Mouse (Mus musculus): ENCODE results near the gene Ptpn12. TPM values are rescaled to one million over a fixed set of nuclear protein-coding genes. Genes with fewer than 3 reads are reported as not detected.

Ptpn12 gene
- total RNA-seq (2021), result 10 to 100 TPM; 33.5 to 35.2 TPM
- long read RNA-seq, experiment 1, transcript Ptpn12-201 (18 exons, 3,280 nt), result major isoform, 5 of 10 reads
- long read RNA-seq, experiment 1, partial matches to known transcripts, result 2 of 10 reads
- long read RNA-seq, experiment 1, other reads (novel, unspliced or antisense), result 3 of 10 reads
- long read RNA-seq, experiment 2, transcript Ptpn12-201 (18 exons, 3,280 nt), result major isoform, 6 of 13 reads
- long read RNA-seq, experiment 2, partial matches to known transcripts, result 2 of 13 reads
- long read RNA-seq, experiment 2, other reads (novel, unspliced or antisense), result 5 of 13 reads

DNA sequence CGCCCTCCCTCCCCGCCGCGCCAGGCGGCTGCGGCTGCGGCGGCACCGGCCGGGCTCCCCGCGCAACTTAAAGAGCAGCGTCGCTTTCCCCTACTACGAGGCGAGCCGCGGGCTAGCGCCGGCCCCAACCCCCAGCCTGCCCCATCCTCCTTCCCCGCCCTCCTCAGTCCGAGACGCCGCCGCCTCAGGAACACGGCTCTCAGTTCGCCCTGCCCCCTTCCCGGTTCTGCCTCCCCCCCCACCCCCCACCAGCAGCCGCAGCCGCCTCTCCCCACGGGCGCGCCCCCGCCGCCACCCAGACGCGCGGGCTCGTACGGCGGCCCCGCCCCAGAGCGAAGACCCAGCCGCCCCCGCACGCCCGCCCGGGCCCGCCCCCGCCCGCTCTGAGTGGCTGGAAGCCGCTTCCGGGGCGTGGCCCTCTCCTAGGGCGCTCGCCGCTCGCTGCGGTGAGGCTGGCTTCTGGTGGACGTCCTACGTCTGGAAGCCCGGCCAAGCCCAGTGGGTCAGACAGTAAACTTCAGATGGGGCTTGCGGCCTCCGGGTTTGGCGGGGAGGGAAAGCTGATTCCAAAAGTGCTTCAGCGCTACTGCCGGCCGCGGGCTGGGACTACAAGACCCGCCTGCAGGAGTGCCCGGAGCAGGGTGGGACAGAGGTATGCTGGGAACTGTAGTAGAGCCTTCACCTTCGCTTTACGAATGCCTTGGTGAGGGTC lies at the start of gene Ptpn12:
Gene Ptpn12, minus strand, starts transcription at position 92 of the 712 bp plus-strand sequence.
- intact Hi-C loops (cut with DNase I), result loop anchor here (5.0 to 10.0 kb wide), 3 partner anchors 34 to 199 kb away; no protein-coding TSS in a partner anchor
- peak; percentile 94 to 96 for DNase-seq (ENCODE audit: low spot score in 2 of 2)

- intact Hi-C loops (cut with DNase I), result no loop called here
- no peak for DNase-seq (ENCODE audit: low spot score in 2 of 2)
Observed at GRCm38 (mm10) chr5:21091179-21091578, 35.5 kb upstream of the Ptpn12 start.

- no peak for DNase-seq (ENCODE audit: low spot score in 2 of 2)
- intact Hi-C loops (cut with DNase I), result loop anchor here (5.0 to 10.0 kb wide), 3 partner anchors 35 to 198 kb away; no protein-coding TSS in a partner anchor
Observed at GRCm38 (mm10) chr5:21057217-21057616, 1.5 kb upstream of the Ptpn12 start.

DNA sequence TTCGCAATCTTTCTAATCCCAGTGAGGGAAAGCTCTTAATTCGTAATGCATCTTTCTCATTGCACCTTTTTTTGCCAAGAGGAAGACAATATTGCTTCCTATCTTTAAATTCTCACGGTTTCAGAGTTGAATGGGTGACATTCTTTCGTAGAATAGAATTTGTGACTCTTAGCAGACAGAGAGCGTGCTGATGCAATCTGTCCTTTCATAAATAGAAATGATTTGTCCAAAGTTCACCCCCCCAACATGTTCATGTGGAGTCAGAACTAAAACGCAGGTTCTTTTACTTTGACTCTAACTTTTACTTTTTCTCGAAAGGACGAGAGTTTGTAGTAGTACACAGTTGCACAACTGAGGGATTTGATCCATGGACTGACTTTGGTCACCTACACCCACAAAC lies 884 bp upstream of the Ptpn12 start:
- intact Hi-C loops (cut with DNase I), result loop anchor here (5.0 to 10.0 kb wide), 3 partner anchors 34 to 198 kb away; no protein-coding TSS in a partner anchor
- no peak for DNase-seq (ENCODE audit: low spot score in 2 of 2)

DNA sequence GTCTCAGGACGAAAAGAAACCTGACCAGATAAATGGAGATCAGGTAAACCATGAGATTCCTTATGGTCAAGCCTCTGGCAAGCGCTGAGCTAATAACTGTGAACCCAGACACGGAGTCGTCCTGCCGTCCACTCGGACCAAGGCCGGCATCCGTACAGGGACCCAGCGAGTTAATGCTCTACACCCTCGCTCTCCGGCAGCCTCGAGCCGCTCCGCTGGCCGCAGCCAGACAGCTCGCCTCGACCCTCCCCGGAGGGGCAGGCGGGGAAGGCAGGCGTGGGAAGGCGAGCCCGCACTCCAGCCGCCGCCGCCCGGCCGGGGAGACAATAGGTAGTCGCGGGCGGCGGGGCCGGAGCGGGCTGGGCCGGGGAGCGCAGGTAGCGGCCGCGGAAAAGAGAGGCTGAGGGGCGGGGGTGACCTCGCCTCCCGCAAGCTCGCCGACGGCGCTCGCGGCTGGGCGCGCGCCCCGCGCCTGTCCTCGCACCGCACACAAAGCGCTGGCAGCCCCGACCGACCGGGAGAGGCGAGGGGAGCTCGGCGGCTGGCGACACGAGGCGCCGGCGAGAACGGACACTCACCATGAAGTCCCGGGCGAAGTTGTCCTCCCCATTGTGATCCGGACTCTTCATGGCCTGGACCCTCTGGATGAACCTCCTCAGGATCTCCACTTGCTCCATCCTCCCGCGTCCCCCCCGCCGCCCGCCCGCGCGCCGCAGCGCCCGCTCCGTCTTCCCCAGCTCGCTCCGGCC lies 466 bp downstream of the Ptpn12 start:
- intact Hi-C loops (cut with DNase I), result loop anchor here (5.0 to 10.0 kb wide), 3 partner anchors 33 to 200 kb away; no protein-coding TSS in a partner anchor
- peak in 1 of 2 experiments; percentile 35 for DNase-seq (ENCODE audit: low spot score in 2 of 2)

DNA sequence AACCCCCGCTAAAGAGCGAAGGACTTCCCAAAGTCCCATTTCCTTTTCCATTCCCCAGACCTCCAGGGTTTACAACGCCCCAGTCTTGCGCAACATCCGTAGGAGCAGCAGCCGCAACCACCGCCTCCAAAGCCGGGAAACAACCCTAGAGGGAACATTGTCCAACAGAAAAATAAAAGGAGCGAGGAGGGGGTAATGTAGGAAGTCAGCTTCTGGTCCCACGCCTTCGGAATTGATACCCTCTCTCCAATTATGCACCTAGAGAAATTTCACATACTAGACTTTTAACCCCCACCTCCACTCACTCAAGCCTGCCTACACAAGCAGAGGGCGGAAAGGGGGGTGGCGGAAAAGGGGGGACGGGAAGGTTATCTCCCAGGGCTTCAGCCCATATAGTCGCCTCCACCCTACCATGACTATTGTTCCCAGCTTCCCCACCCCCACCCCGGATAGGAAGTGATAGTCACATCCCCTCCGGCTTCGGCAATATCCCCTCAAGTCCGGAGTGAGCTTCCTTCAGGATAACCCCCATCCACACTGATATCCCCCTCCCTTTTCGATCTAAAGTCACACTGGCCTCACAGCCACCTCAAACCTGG lies 1.1 kb downstream of the Ptpn12 start:
- intact Hi-C loops (cut with DNase I), result loop anchor here (5.0 to 10.0 kb wide), 3 partner anchors 32 to 200 kb away; no protein-coding TSS in a partner anchor
- peak in 1 of 2 experiments; percentile 60 for DNase-seq (ENCODE audit: low spot score in 2 of 2)

- intact Hi-C loops (cut with DNase I), result loop anchor here (10.0 kb wide), 1 partner anchor 201 kb away; no protein-coding TSS in a partner anchor
- no peak for DNase-seq (ENCODE audit: low spot score in 2 of 2)
Observed at GRCm38 (mm10) chr5:21053571-21054307, 2.0 kb downstream of the Ptpn12 start.

- DNase-seq (ENCODE audit: low spot score in 2 of 2), result no peak
- intact Hi-C loops (cut with DNase I), result loop anchor here (10.0 kb wide), 1 partner anchor 202 kb away; no protein-coding TSS in a partner anchor
Observed at GRCm38 (mm10) chr5:21052521-21052920, 3.2 kb downstream of the Ptpn12 start.

DNA sequence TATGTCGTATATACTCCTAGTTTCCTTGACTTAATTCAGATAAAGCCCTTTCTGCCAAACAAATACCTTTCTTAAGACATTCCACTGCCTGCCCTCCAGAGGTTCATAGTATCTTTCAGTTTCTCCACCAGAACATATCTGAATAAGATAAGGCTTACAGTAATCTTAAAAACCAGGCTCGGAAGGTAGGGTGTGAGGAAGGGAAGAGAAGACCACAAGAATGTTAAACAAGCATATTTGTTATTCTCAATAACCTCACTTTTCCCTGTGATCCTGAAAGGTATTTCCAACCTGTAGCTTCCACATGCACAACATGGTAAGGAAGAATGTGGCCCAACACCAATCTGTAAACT lies 5.0 kb downstream of the Ptpn12 start:
- no peak for DNase-seq (ENCODE audit: low spot score in 2 of 2)
- intact Hi-C loops (cut with DNase I), result loop anchor here (10.0 kb wide), 1 partner anchor 204 kb away; no protein-coding TSS in a partner anchor

GRCm38 (mm10) chr5:21050061-21050769 lies 5.5 kb downstream of the Ptpn12 start:
- DNase-seq (ENCODE audit: low spot score in 2 of 2), result no peak

GRCm38 (mm10) chr5:21049006-21049405 lies 6.7 kb downstream of the Ptpn12 start:
- no peak for DNase-seq (ENCODE audit: low spot score in 2 of 2)
- intact Hi-C loops (cut with DNase I), result no loop called here

More at GRCm38 (mm10) chr5:21050061-21050769, 5.5 kb downstream of the Ptpn12 start:
- intact Hi-C loops (cut with DNase I), result loop anchor here (10.0 kb wide), 1 partner anchor 205 kb away; no protein-coding TSS in a partner anchor

DNA sequence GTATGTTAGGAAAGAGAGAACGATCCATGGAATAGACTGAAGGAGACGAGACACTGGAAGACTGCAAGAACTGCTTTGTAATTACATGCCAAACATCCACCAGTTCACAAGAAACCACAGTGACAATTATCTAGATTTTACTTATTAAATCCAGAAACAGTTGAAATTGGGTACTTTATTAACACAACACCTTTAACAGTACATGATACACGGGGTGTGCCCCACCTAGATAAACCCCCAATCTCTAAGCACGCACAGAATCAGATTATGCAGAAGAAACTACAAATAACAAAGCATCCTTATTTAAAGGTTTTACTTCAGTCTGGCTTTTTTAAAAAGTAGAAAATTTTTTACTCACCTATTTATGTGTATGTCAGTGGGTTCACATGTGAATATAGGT lies 8.6 kb downstream of the Ptpn12 start:
- intact Hi-C loops (cut with DNase I), result no loop called here
- no peak for DNase-seq (ENCODE audit: low spot score in 2 of 2)

- no peak for DNase-seq (ENCODE audit: low spot score in 2 of 2)
- intact Hi-C loops (cut with DNase I), result no loop called here
Observed at GRCm38 (mm10) chr5:21046150-21047048, 9.3 kb downstream of the Ptpn12 start.

- intact Hi-C loops (cut with DNase I), result no loop called here
- DNase-seq (ENCODE audit: low spot score in 2 of 2), result no peak
Observed at GRCm38 (mm10) chr5:21045462-21045861, 10.2 kb downstream of the Ptpn12 start.

- intact Hi-C loops (cut with DNase I), result no loop called here
- DNase-seq (ENCODE audit: low spot score in 2 of 2), result no peak
Observed at GRCm38 (mm10) chr5:21038100-21038499, 17.6 kb downstream of the Ptpn12 start.

- intact Hi-C loops (cut with DNase I), result no loop called here
- no peak for DNase-seq (ENCODE audit: low spot score in 2 of 2)
Observed at GRCm38 (mm10) chr5:21035689-21036480, 19.8 kb downstream of the Ptpn12 start.

Measured in left cerebral cortex, postnatal 14 days (tissue).